Mouse (Mus musculus) spleen, postnatal 36 days (tissue): ENCODE results near the gene Selenow.

Experiments
- DNase-seq, 2 experiments: peaks; one replicate each; pipeline ENCODE4 v3.0.0; 2022; ENCODE audit warnings: low spot score in 2 of 2, mixed read lengths in 1 of 2

The Selenow gene

GRCm38 (mm10) chr7:15922220-15922773, at the start of gene Selenow:
Selenow (minus strand) TSS chr7:15922402.
- peak; percentile 87 to 90 for DNase-seq

- DNase-seq: no peak
Observed at GRCm38 (mm10) chr7:15969674-15970073, 47.5 kb upstream of the Selenow start.

GRCm38 (mm10) chr7:15968322-15968721, 46.1 kb upstream of the Selenow start:
- DNase-seq: no peak

GRCm38 (mm10) chr7:15967312-15967711, 45.1 kb upstream of the Selenow start, which contains the start of gene Ehd2:
Ehd2 (minus strand) TSS chr7:15967567.
- peak; percentile 53 to 63 for DNase-seq

GRCm38 (mm10) chr7:15966489-15966888, 44.3 kb upstream of the Selenow start:
- DNase-seq: no peak

GRCm38 (mm10) chr7:15963798-15964652, 41.8 kb upstream of the Selenow start:
- peak; percentile 67 to 71 for DNase-seq

GRCm38 (mm10) chr7:15962311-15963288, 40.4 kb upstream of the Selenow start:
- DNase-seq: peak; percentile 26 to 39

- DNase-seq: no peak
Observed at GRCm38 (mm10) chr7:15961798-15962197, 39.6 kb upstream of the Selenow start.

- no peak for DNase-seq
Observed at GRCm38 (mm10) chr7:15961239-15961638, 39.0 kb upstream of the Selenow start.

GRCm38 (mm10) chr7:15960691-15961090, 38.5 kb upstream of the Selenow start:
- DNase-seq: no peak

GRCm38 (mm10) chr7:15956143-15956542, 33.9 kb upstream of the Selenow start:
- DNase-seq: no peak

GRCm38 (mm10) chr7:15955509-15955908, 33.3 kb upstream of the Selenow start:
- DNase-seq: no peak

- peak; percentile 39 to 41 for DNase-seq
Observed at GRCm38 (mm10) chr7:15954978-15955443, 32.8 kb upstream of the Selenow start.

- no peak for DNase-seq
Observed at GRCm38 (mm10) chr7:15954436-15954835, 32.2 kb upstream of the Selenow start.

- DNase-seq: no peak
Observed at GRCm38 (mm10) chr7:15953307-15954074, 31.3 kb upstream of the Selenow start.

- peak; percentile 47 to 60 for DNase-seq
Observed at GRCm38 (mm10) chr7:15952416-15952815, 30.2 kb upstream of the Selenow start.

- no peak for DNase-seq
Observed at GRCm38 (mm10) chr7:15950008-15950407, 27.8 kb upstream of the Selenow start.

- no peak for DNase-seq
Observed at GRCm38 (mm10) chr7:15949216-15949790, 27.1 kb upstream of the Selenow start.

- DNase-seq: peak; percentile 80 to 87
Observed at GRCm38 (mm10) chr7:15948381-15948941, 26.3 kb upstream of the Selenow start.

GRCm38 (mm10) chr7:15947653-15948260, 25.6 kb upstream of the Selenow start:
- no peak for DNase-seq
